ENCODE assay signal across 11 mouse cellular contexts in the genomic region with DNA sequence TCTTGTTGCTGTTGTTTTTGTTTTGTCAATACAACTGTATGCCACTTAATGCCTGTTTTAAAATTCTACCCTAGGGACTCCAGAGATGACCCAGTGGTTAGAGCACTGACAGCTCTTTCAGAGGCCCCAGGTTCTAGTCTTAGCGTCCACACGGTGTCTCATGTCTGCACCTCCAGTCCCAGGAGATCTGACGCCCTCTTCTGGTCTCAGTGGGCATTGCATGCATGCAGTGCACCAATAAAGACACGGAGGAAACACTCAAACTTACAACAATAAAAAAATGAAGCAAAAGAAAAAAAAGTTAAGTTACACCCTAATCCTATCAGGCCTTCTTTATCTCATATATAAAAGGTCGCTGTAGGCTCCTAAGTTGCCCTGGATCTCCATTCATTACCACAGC. TPM values are rescaled to one million over a fixed set of nuclear protein-coding genes. Genes with fewer than 3 reads are reported as not detected.
DNase-seq lines count a peak whose midpoint lies in the region; ATAC-seq and TF ChIP-seq lines count a peak whose summit lies in the region.
"Had no signal": no experiment of that assay in that cellular context is flagged by ENCODE, and none has a peak within 500 bp of the region (broad histone marks: within the 10 kb centered on the region; RNA-seq: fewer than 3 reads in every experiment).

No protein-coding gene starts in this region.

- H3K27ac ChIP-seq in intestine, postnatal 0 days (ENCODE audit: low read depth, low read length), result no peak overlapping the region
- no peak overlapping the region for H3K27ac ChIP-seq in intestine, embryonic 15.5 days
- no peak overlapping the region for H3K27ac ChIP-seq in testis, adult 2 months (ENCODE audit: control insufficient read depth, insufficient read depth, low read depth, low read length)
- H3K27ac ChIP-seq: midbrain, embryonic 15.5 days had no signal

- no peak for TF ChIP-seq POLR2A in testis, adult 2 months (IDR thresholded peaks at IDR 0.05; ENCODE audit: control insufficient read depth, low read depth, low read length)
- no peak for TF ChIP-seq POLR2A in brain, embryonic 14.5 days (IDR thresholded peaks at IDR 0.05; ENCODE audit: borderline replicate concordance, extremely low read depth, insufficient read depth, insufficient read length, poor library complexity, severe bottlenecking)

- no peaks in the 10 kb centered on the region for H3K9me3 ChIP-seq in intestine, postnatal 0 days (ENCODE audit: control insufficient read depth)
- H3K9me3 ChIP-seq in intestine, embryonic 15.5 days, result no peaks in the 10 kb centered on the region
- H3K9me3 ChIP-seq: midbrain, embryonic 15.5 days had no signal

- 55% methylated on average over 5 of the region's 5 CpGs for WGBS in intestine, postnatal 0 days
- 41% methylated on average over 5 of the region's 5 CpGs for WGBS in intestine, embryonic 15.5 days

- ATAC-seq in intestine, postnatal 0 days, result no peak
- ATAC-seq in intestine, embryonic 15.5 days, result no peak
- ATAC-seq in cerebellum, adult (ENCODE audit: insufficient number of reproducible peaks, low FRiP score, low TSS enrichment), result no peak
- ATAC-seq: midbrain, embryonic 15.5 days had no signal

- H3K4me2 ChIP-seq in intestine, postnatal 0 days (replicated peaks; ENCODE audit: low read depth), result no peak overlapping the region
- no peak overlapping the region for H3K4me2 ChIP-seq in intestine, embryonic 15.5 days (replicated peaks)
- H3K4me2 ChIP-seq: midbrain, embryonic 15.5 days had no signal

- no peaks in the 10 kb centered on the region for H3K4me1 ChIP-seq in intestine, postnatal 0 days (replicated peaks; ENCODE audit: control insufficient read depth, insufficient read depth, low read length)
- H3K4me1 ChIP-seq in intestine, embryonic 15.5 days (replicated peaks), result no peaks in the 10 kb centered on the region
- peaks cover 4% of the 10 kb centered on the region; the same call in 1 of the 2 replicates for H3K4me1 ChIP-seq in testis, adult 2 months (ENCODE audit: control insufficient read depth, insufficient read depth, low read length)
- H3K4me1 ChIP-seq: midbrain, embryonic 15.5 days had no signal

- peak; percentile 48 for TF ChIP-seq CTCF in intestine, postnatal 0 days (IDR thresholded peaks at IDR 0.05; ENCODE audit: low read depth)
- TF ChIP-seq CTCF in testis, adult 2 months (IDR thresholded peaks at IDR 0.05; ENCODE audit: control insufficient read depth, insufficient read depth, insufficient replicate concordance, low read depth, low read length), result peak; percentile 69; the same call in 1 of the 2 replicates
- TF ChIP-seq CTCF in brain, embryonic 14.5 days (IDR thresholded peaks at IDR 0.05; ENCODE audit: borderline replicate concordance, extremely low read depth, insufficient read depth, insufficient read length), result peak; percentile 36; the same call in 1 of the 2 replicates

- no peaks in the 10 kb centered on the region for H3K36me3 ChIP-seq in intestine, postnatal 0 days (ENCODE audit: control insufficient read depth, insufficient read depth)
- no peaks in the 10 kb centered on the region for H3K36me3 ChIP-seq in intestine, embryonic 15.5 days
- H3K36me3 ChIP-seq in testis, adult 2 months (ENCODE audit: control insufficient read depth, insufficient read depth, low read length), result no peaks in the 10 kb centered on the region
- H3K36me3 ChIP-seq: midbrain, embryonic 15.5 days had no signal

- no peaks in the 10 kb centered on the region for H3K27me3 ChIP-seq in intestine, postnatal 0 days (replicated peaks; ENCODE audit: control insufficient read depth, insufficient read depth, low read length)
- no peaks in the 10 kb centered on the region for H3K27me3 ChIP-seq in intestine, embryonic 15.5 days (replicated peaks)
- no peaks in the 10 kb centered on the region for H3K27me3 ChIP-seq in testis, adult 2 months (ENCODE audit: control insufficient read depth, insufficient read depth, low read length)
- H3K27me3 ChIP-seq: midbrain, embryonic 15.5 days had no signal

- no peak overlapping the region for H3K4me3 ChIP-seq in intestine, postnatal 0 days (ENCODE audit: low read depth, low read length)
- H3K4me3 ChIP-seq in intestine, embryonic 15.5 days (replicated peaks), result no peak overlapping the region
- no peak overlapping the region for H3K4me3 ChIP-seq in testis, adult 2 months (ENCODE audit: control insufficient read depth, low read depth, low read length)
- H3K4me3 ChIP-seq: midbrain, embryonic 15.5 days had no signal

- no peak overlapping the region for H3K9ac ChIP-seq in intestine, postnatal 0 days (ENCODE audit: low read depth, low read length)
- H3K9ac ChIP-seq in intestine, embryonic 15.5 days, result no peak overlapping the region
- H3K9ac ChIP-seq: midbrain, embryonic 15.5 days had no signal

- no peak for DNase-seq in testis, postnatal 14 days (ENCODE audit: low spot score)
- DNase-seq in brain, embryonic 14.5 days (ENCODE audit: low read depth), result no peak
- DNase-seq in frontal cortex, postnatal 14 days (ENCODE audit: low spot score in 2 of 2), result no peak
- DNase-seq: gastrocnemius, postnatal 25 days; lung, adult 18-20 months had no signal

RNA-seq across cellular contexts. Expression of gene Gzmk, which starts 31.5 kb away (rescaled TPM):
- polyA plus RNA-seq in intestine, postnatal 0 days (2015; fragmentation: Nextera tagmentation; extraction: Ambion mirVana), result not detected in 2 replicates
- not detected in 2 replicates for polyA plus RNA-seq in intestine, embryonic 15.5 days (2015; fragmentation: Nextera tagmentation; extraction: Ambion mirVana)
- polyA plus RNA-seq in testis, adult 2 months (2012; rRNA removed), result 0.20 and 0.53 TPM in 2 replicates
- polyA plus RNA-seq in brain, embryonic 14.5 days (2012; rRNA removed), result not detected in 2 replicates
- polyA plus RNA-seq: kidney, embryonic 14.5 days; midbrain, embryonic 15.5 days had no signal

RNA-seq across cellular contexts. Expression of gene BC067074, which starts 35.8 kb away (rescaled TPM):
- polyA plus RNA-seq in intestine, postnatal 0 days (2015; fragmentation: Nextera tagmentation; extraction: Ambion mirVana), result 0.65 and 0.68 TPM in 2 replicates
- 2.6 and 2.8 TPM in 2 replicates for polyA plus RNA-seq in intestine, embryonic 15.5 days (2015; fragmentation: Nextera tagmentation; extraction: Ambion mirVana)
- polyA plus RNA-seq in testis, adult 2 months (2012; rRNA removed), result 0.27 and 0.37 TPM in 2 replicates
- 1.5 and 2.7 TPM in 2 replicates for polyA plus RNA-seq in brain, embryonic 14.5 days (2012; rRNA removed)

RNA-seq across cellular contexts. Expression of gene Esm1, which starts 47.7 kb away (rescaled TPM):
- polyA plus RNA-seq in intestine, postnatal 0 days (2015; fragmentation: Nextera tagmentation; extraction: Ambion mirVana), result 3.4 and 3.6 TPM in 2 replicates
- 4.2 and 4.5 TPM in 2 replicates for polyA plus RNA-seq in intestine, embryonic 15.5 days (2015; fragmentation: Nextera tagmentation; extraction: Ambion mirVana)
- polyA plus RNA-seq in testis, adult 2 months (2012; rRNA removed), result 0.05 and 0.07 TPM in 2 replicates
- polyA plus RNA-seq in brain, embryonic 14.5 days (2012; rRNA removed), result 0.68 and 1.4 TPM in 2 replicates
